Mouse (Mus musculus) skeletal muscle tissue, postnatal 0 days (tissue): Measurements from ENCODE around the gene Setd4. TPM values are rescaled to one million over a fixed set of nuclear protein-coding genes. Genes with fewer than 3 reads are reported as not detected.

Experiments used
- polyA plus RNA-seq: library from polyadenylated mRNA; unstranded; fragments of >200 nt; fragmentation: Nextera tagmentation; extraction: Ambion mirVana; gene quantifications from 2 replicates; pipeline ENCODE4 v1.2.1, GENCODE M21; 2015

The Setd4 gene
- 3.5 and 4.9 TPM in 2 replicates for polyA plus RNA-seq

GRCm38 (mm10) chr16:93603439-93604212, at the start of gene Setd4:
TSS of gene Setd4 (minus strand) at chr16:93604063.

GRCm38 (mm10) chr16:93627761-93628400, 24.0 kb upstream of the Setd4 start, which contains the start of gene Gm5678:
TSS of gene Gm5678 (plus strand) at chr16:93628097.

GRCm38 (mm10) chr16:93605553-93605952, 1.7 kb upstream of the Setd4 start, which contains the start of gene Cbr1:
TSS of gene Cbr1 (plus strand) at chr16:93605853.

Other genes starting within 250 kb of the Setd4 start
- 33.8 and 45.2 TPM in 2 replicates for gene Cbr1, start 1.8 kb upstream of the Setd4 start, polyA plus RNA-seq
- gene Gm5678, start 24.0 kb upstream of the Setd4 start, polyA plus RNA-seq, result not detected in 2 replicates
- gene Cbr3, start 79.2 kb upstream of the Setd4 start, polyA plus RNA-seq, result 2.7 and 3.7 TPM in 2 replicates
- 10.1 TPM in 2 replicates for gene Dop1b, start 107.8 kb upstream of the Setd4 start, polyA plus RNA-seq
- 25.0 and 25.3 TPM in 2 replicates for gene Morc3, start 228.1 kb upstream of the Setd4 start, polyA plus RNA-seq